Mouse (Mus musculus) urinary bladder, adult 18-20 months (tissue): Measurements from ENCODE around the gene Spc25.

Source experiments
- DNase-seq, 2 experiments: peaks; one replicate each; pipeline ENCODE4 v3.0.0; 2022; ENCODE audit warnings: low spot score in 2 of 2, mixed read lengths in 2 of 2

Gene Spc25

DNA sequence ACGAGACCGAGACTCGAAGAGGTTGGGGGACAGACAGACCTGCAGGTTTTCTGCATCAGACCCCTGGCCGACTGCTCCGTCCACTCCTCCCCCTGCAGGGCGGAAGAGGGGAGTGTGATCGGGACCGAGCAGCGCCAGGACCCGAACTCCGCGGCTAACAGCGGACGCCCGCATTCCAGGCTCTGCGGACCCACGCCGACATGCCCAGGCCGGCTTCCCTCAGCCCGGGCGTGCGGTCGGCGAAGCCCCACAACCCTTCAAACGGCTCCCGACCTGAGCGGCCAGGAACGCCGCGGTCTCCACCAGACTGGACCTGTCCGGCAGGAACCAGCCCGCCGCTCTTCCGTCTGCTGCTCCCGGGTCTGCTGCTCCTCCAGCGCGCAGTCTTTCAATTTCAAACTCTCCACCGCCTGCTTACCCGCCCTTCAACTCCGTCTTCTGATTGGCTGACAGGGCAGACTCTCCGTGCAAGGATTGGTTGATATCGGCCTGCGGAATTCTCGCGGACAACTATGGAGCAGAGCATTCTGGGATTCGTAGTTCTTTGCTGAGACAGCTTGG, at the start of gene Spc25:
TSS of gene Spc25 (minus strand) at position 404 of the 561 bp plus-strand sequence.
- peak; percentile 45 to 88 for DNase-seq

DNA sequence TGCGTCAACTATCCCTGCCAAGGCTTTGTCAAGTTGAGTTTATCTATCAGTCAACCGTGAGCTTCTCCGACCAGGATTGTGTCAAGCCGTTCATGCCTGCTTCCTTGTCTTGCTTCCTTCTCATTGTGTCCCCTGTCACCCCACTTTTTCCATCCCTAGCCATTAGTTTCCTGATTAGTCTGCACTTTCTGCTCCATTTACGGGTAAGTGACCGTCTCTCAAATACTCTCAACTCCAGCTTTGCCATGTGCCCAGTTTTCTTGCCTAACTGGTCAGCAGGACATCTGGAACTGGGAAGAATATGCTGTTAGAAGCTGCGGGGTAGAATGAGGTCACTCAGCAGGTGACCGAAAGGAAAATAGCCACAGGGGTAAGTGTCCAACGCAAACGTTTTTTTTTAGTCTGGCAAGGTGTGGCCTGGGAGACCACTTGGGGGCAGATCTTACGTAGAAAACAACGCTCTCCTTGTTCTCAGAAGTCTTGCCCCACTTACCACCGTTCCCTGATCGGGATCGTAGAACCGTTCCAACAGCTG, 42.3 kb upstream of the Spc25 start:
- DNase-seq, result no peak

DNA sequence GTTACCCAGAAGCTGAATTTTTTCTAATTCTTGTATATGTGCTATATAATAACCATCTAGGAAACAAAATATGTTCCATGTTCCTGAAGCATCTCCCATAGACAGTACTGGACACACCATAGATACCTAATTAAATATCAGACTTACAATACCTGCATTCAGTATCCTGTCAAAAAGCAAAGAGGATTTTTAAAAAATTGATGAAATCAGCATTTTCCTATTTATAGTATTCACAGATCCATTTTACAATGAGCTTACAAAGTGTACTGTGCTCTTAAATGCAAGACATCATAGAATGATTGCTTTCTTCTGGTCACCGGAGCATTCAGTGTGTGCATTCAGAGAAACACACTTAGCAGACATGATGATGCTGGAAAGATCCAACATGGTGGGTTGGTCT, 41.1 kb upstream of the Spc25 start:
- DNase-seq, result no peak

DNA sequence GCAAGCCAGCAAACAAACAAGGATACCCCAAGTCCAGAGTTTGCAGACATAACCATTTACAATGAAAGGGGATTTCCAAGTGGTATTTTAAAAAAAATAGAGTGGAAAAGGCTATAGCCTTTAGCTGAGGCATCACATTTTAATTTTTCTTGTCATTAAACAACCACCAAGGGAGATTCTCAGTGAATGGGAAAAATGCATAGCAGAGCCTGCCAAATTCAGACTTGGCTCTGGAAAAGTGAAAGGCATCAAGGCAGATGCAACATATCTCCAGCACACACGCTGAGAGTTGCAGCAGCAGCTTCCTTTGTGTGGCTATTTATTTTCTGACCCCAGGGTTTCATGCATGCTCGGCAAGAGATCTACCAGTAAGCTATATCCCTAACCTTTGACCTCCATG, 38.9 kb upstream of the Spc25 start:
- no peak for DNase-seq

DNA sequence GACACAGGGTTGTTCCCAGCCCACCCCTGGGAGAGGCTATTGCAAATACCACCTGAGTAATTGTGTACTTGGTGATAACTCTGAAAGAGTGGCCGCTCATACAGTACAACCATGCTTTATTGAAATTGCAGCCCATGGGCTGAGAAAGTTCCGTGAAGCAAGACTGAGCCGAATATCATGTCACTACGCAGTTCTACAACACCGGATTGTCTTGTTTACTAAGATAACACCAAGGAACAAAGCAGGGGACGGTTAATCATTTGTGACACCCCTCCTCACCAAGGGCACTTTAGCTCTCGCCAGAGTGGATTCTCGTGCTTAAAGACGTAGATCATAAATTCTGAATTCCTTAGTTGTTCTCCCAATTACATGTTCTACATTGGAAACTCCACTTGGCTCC, 33.3 kb upstream of the Spc25 start:
- DNase-seq, result no peak

DNA sequence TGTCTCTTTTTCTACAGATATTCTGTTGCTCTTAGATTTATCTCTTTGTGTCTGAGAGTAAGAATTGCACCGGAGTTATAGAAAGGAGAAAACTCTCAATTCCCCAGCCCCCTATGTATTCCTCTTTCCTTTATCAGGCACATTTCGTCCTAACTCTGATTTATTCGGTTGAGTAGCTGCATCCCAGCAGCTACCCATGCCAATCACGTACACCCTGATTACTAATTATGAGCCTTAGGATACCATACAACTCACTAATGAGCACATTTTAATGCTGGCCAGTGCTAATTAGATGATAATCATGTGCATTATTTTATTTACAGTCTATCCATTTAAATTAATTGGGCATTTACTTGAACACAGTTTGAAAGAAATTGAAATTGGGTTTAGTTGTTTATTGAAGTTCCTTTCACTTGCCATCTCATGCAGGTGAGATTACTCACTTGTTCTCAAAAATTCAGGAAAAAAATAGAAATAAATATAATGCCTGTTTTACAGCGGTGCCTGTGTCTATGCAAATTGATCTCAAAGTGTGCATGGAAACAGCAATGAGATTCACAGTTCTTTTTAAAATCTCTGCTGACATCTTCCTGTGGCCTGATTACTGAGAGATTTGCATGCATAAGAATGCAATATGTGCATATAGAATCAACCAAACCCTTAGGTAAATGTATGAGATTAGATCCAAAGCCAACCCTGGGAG, 29.1 kb upstream of the Spc25 start:
- DNase-seq, result no peak

DNA sequence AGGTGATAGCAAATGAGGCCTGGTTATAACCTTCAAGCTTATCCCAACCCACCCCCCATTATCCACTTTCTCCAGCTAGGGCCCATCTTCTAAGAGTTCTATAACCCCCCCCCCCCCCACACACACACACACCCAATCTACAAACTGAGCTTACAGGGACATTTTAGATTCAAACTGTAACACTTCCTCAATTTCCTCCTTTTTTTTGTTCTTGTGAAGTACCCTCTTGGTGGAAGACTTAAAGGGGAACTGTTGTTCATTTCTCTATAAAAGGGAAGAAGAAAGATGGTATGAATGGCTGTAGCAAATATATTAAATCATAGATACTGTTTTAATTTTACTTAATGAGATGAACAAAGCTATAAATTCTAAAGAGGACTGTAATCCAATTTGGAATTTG, 26.1 kb upstream of the Spc25 start:
- DNase-seq, result no peak

DNA sequence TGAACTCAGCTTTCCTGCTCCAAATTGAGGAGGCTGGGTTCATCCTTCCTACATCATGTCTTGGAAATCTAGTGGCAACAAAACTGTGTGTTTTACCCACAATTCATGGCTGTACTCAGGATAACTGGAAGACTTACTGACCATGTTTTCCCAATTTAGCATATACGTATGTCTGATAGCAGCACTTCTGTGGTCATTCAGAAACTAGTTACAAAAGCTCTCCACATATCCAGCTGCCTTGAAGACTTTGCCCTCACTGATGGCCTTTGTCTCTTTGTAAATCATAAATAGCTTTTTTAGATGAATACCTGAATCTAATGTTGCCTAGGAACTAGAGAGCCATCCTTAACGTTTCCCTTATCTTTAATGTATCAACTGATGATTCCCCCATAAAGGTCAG, 24.1 kb upstream of the Spc25 start:
- no peak for DNase-seq

DNA sequence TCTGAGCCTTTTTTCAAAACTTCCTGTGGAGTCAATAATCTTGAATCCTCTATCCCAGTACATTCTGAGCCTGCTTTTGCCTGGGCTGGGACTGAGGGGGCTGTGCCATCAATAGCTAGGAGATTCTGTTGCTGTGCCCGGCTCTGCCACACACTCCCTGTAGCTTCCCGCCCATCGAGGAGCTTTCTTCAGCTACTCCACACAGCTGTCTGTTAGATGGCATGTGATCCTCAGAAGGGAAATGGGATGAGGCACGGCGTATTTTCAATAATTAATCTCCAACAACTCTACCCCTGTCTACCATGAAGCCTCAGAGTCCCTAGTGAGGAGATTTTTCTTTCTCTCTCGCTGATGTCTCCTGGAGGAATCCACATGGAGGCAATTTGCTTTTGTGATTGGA, 22.6 kb upstream of the Spc25 start:
- no peak for DNase-seq

DNA sequence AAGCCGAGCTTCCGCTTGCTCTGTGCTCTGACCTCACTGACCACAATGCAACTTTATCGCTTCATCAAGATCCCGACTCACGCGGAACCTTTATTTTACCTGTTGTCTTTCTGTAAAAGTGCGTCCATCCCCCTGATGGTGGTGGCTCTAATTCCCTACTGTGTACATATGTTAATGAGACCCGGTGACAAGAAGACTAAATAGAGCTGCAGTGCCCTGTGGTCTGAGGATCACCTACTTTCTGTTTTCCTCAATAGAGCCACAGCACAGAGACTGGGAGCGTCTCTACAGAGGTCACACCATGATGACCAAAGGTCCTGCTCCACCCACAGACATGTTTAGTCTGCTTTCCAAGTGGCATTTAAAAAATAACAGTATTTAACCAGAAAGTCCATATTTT, 20.9 kb upstream of the Spc25 start:
- DNase-seq, result no peak

DNA sequence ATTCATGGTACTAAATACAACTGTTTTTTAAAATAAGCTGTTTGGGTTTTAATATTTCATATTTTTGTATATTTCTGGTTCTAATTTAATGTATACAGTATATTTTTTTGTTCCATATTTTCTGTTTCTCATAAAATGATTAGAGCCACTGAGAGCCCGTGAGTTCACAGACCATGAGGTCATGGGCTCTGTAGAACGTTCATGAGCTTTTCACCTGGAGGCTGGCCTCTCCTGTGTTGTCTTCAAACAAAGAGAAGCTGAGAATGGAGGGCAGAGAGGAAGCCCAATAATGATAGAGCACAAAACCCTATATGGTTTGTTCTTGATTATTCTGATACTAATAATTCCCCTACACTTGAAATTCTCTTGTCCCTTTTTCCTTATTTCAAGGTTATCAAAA, 18.7 kb upstream of the Spc25 start:
- no peak for DNase-seq

DNA sequence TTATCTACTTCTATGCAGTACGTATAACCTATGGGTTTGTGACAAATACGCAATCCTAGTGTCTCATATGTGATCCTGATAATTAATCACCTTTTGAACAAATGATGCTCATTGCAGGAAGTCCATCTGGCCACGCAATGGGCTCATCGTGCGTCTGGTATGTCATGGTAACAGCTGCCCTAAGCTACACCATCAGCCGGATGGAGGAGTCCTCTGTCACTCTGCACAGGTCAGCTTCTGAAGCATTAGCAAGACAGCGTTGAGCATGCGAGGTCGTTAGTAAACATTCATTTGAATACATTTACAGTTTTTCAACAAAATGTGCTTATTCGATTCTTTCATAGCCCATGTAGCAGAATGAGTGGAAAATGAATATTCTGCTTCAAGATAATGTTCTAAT, 16.8 kb upstream of the Spc25 start:
- DNase-seq, result no peak

DNA sequence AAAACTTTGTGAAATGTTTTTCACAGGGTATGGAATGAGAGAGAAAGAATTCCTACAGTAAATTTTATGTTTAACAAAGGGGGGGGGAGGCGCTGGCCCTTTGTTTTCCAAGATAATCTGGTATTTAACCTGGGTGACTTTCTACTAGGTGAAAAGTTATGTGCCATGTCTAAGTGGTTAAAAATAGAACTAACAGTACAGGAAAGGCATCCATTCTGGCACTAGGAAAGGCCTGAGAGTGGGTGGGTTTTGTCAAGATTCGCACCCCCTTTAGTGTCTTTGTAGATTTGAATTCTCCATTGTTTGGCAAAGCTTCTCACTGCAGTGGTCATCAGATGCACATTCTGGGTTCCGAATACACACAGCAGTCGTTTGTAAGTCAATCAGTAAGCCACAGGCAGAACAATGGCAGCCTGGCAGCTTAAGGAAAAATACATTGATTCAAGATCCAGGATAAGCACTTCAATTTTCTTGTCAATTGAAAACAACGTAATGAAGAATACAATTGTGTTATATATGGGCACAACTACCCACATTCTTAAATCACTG, 15.9 kb upstream of the Spc25 start:
- DNase-seq, result no peak

DNA sequence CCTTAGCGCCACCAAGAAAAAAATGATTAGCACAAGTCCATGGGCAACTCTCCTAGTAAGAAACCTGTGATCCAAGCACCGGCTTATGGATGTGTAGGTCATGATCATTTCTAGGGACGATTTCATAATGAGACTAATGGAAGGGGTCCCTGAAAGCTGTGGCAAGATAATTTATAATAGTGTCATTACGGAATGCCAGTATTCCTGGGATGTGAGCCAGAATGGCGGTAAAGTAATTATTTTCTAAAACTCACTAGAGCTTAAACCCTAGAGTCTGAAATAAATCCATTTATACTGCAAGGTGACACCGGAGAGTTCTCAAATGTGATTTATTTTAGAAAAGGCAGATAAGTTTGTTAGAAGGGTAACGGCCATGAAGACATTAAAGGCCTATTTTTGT, 9.2 kb upstream of the Spc25 start:
- DNase-seq, result no peak

DNA sequence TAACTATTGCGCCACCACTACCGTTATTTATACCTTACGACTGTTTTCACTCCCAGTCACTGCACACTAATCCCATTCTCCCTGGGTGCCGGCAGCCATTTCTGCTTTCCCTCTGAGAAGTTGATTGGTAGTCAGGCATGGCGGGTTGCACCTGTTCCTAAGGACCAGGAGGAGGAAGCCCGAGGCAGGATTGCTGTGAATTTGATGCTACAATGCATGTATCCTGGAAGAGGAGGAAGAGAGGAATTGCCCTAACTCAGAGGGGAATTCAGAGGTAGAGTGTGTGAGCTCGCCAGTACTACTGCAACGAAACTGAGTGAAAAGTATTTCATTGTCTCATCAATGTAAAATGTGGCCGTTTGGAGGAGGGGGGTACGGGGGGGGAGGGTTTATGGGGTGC, 6.7 kb upstream of the Spc25 start:
- DNase-seq, result no peak

DNA sequence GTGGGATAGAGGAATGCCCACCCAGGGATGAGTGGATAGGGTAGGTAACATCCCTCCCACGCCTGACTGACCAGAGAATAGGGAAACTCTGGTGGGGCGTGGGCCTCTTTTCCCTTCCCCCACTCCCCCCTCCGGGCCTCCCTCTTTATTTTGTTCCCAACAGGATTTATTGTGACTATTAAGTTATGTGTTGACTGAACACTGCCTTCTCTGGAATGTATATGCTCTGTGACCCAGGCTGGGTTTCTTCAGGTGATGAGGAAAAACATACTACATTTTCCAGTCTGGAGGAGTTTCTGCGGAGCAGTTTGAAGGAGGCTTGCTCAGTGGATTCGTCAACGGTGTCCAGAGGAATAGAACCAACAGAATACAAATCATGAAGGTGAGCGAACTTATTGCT, 4.8 kb upstream of the Spc25 start, which contains the start of gene G6pc2:
TSS of gene G6pc2 (plus strand) at position 301 of the 400 bp plus-strand sequence.
- no peak for DNase-seq

DNA sequence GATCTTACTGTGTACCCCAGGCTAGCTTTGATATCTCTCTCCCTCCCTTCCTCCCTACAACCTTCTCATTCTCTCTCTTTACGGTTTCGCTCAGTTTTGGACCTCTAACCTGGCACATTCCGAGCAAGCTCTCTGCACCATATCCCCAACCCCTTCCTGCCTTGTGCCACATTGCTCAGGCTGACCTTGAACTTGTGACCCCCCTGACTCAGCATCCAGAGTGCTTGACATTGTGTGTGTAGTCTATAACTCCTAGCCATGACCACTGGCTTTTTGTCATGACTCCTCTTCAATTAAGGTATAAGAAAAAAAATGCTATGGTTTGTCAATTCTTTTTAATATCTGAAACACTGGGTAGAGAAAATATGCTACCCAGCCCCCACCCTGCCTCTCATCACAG, 3.7 kb upstream of the Spc25 start:
- DNase-seq, result no peak

DNA sequence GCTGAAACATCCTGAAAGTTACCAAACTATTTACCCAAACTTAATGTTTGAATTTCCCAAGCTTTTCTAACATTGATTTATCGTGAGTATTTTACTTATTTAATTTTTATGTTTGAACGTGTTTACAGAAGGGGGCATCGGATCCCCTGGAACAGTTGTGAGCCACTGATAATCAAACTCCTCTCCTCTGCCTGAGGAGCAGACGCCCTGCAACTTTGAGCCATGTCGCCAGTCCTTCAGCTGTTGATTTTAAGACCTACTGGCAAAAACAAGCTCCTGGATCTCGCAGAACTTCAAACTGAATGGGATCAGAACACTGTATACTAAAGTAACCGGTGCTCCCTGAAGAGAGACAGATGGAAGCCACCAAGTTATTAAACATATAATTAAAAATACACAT, 529 bp upstream of the Spc25 start:
- no peak for DNase-seq

DNA sequence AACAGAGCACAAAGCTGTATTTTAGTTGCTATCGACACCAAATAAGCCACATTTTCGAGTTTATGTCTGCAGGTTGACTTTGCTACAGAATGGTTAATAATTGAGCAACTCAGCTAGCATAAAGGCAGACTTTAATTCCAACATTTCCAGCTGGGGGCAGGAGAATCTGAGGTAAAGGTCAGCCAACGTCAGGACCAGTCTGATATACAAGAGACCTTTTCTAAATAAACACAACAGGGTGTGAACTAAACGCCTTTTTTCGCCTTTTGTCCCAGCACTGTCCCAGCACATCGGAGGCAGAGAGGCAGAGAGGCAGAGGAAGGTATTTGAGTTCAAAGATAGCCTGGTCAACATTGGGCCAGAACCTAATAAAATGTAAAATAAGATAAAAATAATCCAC, 809 bp downstream of the Spc25 start:
- no peak for DNase-seq

DNA sequence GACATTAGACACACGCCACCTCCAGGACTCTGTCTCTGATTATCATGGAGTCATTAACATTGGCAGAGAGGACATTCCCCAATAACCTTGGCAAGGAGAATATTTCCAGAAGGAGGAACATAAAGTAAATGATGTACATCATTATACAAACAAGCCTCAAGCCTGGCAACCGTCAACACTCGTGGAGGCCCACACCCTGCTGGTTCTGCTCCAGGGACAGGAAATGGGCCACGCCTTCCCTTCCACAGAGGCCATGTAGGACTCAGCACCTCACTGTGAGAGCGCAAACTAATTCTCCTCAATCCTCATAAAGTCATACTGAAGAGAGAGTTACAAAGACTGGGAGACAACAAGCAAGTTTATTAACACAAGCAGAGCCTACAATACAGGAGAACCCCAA, 12.4 kb downstream of the Spc25 start:
- DNase-seq, result no peak

DNA sequence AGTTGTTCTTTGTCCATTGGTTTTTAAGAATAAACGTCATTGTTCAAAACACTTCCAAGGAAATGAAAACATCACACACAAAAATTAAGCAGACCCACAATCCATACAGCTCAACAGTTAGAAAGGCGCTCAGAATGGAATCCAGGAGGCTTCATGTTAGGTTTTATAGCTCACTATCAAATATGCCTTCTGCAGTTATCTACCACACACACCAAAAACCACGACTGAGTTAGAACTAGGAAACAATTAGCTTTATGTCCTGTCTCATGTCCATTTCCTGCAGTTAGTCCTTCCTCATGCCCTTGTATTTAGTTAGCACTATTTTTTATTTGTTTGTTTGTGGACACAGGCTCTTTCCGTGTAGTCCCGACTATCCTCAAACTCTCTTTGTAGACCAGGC, 14.9 kb downstream of the Spc25 start:
- no peak for DNase-seq

DNA sequence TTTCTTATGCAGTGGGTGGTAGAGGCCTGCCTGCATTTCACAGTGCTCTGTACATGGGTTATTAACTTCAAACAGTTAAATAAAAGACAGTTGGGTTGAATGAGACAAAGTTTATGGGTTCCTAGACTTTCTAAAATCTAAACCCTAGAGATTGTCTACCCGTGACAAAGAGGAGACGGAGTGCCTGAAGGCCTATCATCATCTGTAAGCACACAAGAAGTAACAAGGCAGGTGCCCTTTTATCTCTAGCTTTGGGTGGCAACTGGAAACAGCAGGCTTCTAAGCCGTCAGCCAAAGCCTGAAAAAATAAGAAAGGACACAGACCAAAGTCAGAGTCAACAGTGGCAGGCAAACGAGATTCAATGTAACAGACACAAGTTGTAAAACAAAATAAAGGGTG, 16.8 kb downstream of the Spc25 start:
- no peak for DNase-seq

DNA sequence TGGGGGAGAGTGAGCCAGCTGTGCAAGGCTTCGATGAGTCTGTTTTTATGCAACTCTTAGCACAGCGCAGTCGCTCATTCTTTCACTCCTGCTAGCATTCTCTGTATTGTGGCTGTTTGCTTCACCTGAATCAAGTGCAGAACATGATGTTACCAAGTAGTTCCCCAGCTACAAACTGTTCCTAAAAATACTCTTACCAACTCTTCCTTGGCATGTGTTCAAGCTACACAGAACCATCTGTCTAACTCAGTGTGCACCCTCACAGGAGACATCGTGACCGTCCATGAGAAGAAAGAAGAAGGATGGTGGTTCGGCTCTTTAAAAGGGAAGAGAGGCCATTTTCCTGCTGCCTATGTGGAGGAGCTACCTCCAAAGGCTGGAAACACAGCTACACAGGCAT, 17.3 kb downstream of the Spc25 start:
- DNase-seq, result no peak
